Mouse (Mus musculus) heart, adult 2 months (tissue): ENCODE results near the gene Ptgr1.

ENCODE experiments used
- CTCF ChIP-seq: fragments of 200-600 bp; IDR thresholded peaks from 2 replicates; pipeline ENCODE4 v1.8.1; 2022; ENCODE audit warnings: antibody characterized with exemption, mild to moderate bottlenecking, moderate library complexity
- POLR2A ChIP-seq: fragments of 200-500 bp; IDR thresholded peaks from 2 replicates; pipeline ENCODE4 v1.6.1; 2011; ENCODE audit warnings: mild to moderate bottlenecking, low read depth, low read length, control low read depth; ENCODE audit not compliant: insufficient read depth

- no peak for TF ChIP-seq POLR2A
- TF ChIP-seq CTCF: no peak
Observed at GRCm38 (mm10) chr4:58998688-58999087, 11.8 kb upstream of the Ptgr1 start.
